Mouse (Mus musculus) cerebellum, adult 18-20 months (tissue): ENCODE results near the gene Samd8.
A peak's percentile ranks its signal among the peaks of the same experiment; 100 is the strongest.

Source experiments
- DNase-seq, 2 experiments: peaks; one replicate each; pipeline ENCODE4 v3.0.0; 2021

Gene Samd8

DNA sequence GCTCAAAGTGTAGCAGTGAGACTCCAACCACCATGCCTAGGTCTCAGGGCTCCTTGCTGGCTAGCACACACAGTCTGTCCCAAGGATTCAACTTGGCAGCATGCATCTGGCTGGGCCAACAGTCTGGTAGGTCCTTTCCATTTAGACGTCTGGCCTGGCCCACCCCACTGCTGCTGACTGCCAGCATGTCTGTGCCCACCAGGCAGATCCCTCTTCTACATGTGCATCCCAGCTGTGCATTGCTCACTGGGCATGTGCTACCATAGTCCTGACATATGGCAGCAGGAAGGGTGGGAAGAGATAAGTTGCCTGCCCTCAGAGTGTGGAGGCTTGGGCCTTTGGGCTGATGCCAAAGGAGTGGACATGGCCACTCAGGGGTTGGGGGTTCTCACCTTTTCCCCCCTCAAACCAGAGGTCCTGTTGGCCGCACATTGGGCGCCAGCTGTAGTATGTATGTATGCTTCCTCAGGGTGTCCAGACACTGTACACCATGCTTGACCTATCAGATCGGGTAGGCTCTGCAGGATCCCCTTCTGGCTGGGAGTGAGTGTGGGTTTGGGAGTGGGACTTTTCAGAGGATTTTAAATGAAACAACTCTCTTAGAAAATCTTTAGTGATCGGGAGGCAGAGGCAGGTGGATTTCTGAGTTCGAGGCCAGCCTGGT, 52.3 kb downstream of the Samd8 start:
- DNase-seq = no peak

DNA sequence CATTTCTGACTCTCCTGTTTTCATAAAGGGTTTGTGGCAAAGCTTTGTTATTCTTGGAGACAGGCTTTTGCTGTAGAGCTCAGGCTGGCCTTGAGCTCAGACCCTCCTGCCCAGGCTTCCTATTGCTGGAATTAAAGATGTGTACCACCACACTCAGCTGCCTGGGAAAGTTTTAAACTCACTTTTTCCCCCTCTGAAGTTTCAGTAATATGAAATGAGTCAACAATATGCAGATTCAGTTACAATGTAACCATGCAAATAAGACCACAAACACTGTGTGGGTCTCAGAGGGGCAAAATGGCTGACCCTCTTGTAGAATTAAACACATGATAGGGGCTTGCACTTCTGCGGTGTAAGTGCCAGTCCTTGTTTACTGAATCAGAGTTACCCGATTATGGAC, 55.9 kb downstream of the Samd8 start:
- DNase-seq = no peak

DNA sequence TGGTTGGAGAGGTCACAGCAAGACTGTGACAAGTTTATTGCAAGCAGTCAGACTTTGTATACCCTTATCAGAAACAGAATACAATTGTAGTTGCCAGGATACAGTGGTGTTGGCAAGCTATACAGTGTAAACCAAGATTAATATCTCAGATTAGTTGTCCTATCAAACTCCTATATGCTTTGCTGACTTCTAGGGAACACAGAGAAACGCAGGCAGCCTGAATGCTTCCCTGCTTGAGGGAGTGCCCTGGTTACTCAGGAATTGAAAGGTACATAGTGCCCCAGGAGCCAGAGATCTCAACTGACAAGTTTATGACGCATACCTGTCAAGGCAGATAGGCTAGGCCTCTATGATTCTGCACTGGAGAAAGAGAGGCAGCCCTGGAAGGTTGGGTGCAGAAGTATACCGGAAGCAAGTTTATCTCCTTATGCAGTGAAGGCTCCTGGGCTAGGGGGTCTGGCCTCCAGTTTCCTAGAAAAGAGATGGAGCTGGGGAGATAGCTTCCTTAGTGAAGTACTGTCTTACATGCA, 56.4 kb downstream of the Samd8 start:
- DNase-seq = no peak

DNA sequence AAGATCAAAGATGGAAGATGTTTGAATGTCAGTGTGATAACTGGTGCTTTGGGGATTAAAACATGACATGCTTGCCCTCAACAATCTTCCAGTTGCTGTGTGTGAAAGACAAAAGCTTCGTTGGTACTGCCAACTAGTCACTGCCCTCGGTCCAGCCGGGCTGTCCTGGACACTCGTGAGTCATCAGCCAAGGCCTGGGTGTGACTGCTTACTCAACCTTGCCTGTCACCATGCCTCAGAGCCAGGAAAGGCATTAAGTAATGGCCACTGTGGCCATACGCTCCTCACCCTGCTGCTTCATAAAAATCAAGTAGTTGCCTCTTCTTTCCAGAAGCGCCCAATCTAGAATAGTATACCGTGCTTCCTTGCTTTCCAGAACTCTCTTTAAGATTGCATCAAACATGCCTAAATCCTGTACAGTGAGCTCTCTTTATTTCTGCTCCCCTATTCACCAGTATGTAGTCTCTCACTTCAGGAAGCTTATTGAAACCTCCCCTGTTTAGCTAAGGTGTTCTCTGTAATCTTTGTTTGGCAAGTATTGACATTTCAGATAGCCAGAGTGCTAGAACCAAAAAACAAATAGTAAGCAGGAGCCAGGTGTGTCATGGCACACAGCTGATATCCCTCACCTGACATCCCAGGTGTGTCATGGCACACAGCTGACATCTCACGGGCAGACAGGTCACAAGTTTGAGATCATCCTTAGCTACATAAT, 58.0 kb downstream of the Samd8 start:
- no peak for DNase-seq

DNA sequence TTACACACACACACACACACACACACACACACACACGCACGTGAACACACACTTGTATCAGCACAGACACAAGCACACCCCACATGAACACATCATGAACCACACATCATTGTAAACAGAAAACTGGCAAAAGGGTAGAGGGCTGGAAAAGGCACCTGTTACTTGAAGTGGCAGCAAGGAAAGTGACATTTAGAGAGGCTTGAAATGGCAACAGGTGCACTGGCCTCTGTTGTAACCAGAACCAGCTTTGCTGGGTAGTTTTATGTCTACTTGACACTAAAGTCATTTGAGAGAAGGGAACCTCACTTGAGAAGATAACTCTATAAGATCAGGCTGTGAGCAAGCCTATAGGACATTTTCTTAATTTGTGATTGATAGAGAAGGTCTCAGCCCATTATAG, 59.1 kb downstream of the Samd8 start:
- no peak for DNase-seq

DNA sequence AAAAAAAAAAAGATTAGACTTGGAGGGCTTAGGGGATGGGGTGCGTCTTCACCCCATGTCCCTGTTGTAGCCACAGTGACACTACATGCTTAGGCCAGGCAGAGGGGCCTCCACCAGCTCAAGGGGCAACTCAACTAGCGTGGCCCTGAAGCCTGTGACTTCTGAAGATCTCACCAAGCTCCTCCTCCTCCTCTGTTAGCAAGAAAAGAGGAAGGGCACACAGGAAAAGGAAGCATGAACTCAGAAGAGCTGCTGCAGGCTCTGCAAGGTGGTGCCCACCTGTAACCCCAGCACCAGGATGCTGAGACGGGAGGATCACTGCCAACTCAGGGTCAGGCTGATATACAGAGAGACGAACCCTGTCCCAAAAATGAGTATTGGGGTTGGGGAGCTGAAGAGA, 61.0 kb downstream of the Samd8 start:
- DNase-seq = no peak

DNA sequence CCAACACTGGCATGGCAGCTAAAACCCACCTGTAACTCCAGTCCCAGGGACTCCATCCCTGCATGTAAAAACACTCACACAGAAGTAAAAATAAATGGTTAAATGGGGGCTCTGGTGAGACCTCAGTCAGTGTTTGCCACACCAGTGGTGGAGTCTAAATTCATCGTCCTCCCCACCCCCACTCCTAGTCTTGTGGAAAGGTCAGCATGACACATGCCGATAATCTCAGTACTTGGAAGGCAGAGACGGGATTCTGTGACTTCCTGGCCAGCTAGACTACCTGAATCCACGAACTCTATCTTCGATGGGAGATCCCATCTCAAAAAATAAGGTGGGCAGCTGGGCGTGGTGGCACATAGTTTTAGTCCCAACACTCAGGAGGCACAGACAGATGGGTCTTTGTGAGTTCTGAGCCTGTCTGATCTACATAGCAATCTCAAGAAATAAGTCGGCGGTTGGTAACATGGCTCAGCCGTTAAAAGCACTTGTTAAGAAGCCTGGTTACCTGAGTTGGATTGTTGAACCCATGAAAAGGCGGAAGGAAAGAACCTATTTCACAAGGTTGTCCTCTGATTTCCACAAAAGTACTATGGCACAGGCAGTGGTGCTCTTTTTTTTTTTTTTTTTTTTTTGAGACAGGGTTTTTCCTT, 61.5 kb downstream of the Samd8 start:
- DNase-seq = no peak

DNA sequence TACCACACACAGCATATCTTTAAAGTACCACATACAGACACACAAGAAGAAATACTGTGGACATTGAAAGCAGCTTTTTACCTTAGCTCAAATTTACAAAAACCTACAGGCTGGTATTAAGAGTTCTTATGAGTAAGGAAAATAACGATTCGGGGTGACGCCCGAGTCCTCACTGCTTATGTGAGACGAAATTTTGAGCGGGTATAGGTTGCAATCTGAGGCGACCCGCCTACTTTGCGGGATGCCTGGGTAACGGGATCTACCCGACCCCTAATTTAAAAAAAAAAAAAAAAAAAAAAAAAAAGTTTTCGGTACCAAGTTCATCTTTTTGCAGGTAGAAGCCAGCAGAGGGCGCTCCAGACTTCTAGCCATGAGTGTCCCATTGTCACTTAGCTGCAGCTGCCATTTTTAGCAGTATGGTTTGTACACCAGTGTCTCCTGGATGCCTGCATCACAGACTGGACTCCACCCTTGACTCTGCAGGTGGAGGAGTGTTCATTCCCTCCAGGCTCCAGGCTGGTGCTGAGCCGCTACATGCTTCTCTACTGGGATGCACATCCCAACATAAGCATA, 62.3 kb downstream of the Samd8 start:
- DNase-seq = peak; percentile 75 to 79

DNA sequence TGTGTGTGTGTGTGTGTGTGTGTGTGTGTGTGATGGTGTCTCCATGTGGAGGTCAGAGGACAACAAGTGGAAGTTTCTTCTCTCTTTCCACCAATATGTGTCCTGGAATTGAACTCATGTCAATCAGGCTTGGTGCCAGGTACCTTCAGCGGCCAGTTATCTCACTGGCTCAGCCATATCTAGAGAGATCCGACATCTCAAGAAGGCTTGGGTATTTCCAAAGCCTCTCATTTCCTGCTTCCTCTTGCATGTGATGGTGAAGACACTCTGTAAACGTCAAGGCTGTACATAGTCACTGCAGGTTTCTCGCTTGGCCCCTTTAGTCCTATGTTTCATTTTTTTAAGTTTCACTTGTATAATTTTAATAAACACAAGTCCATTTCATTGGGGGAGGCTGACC, 62.9 kb downstream of the Samd8 start:
- DNase-seq = no peak

DNA sequence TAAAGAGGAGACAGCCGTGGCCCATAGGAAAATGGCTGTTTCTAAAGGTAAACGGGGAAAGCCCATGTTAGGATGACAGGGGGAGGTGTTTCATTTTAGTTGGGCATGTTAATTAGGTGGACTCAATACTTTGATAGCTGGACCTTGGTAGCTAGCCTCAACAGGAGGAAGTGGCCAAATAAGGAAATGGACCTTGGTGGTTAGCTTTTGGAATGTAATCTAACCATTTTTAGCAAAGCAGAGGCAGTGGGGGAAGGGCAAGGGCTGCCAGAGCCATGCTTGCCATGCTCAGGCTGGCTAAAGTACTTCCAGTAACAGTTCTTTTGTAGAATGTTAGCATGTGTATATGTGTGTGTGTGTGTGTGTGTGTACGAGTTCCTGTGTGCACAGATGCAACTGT, 63.5 kb downstream of the Samd8 start:
- DNase-seq = no peak

DNA sequence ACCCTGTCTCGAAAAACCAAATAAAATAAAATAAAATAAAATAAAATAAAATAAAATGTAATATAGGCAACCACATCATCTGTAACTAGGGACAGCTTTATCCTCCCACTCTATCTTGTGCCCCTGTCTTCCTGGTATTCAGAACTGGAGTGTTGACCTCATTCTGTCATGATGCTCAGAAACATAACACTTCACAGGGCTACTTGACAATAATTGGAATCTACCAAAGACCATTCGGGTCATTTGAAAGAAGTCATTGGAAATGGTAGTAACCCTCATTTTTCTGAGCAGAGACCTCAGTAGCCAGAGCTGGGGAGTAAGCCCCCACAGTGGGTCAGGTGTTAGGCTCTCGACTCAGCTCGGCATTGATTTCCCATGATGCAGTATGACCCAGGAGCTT, 64.3 kb downstream of the Samd8 start:
- no peak for DNase-seq

DNA sequence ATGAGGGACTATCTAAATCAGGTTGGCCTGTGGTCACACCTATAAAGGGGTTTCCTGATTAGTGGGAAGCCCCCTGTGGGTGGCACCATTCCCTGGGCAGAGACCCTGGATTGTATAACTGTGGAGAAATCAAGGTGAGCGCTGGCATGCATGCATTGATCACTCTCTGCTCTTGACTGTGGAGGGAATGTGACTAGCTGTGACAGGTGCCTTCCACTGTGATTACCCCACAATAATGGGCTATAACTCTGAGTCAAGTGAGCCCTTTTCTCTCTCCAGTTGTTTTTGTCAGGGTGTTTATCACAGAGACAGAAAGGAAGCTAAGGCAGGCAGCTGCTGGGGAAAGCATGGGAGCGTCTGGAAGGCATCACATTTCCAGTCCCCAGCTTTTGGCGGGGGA, 65.9 kb downstream of the Samd8 start:
- no peak for DNase-seq

DNA sequence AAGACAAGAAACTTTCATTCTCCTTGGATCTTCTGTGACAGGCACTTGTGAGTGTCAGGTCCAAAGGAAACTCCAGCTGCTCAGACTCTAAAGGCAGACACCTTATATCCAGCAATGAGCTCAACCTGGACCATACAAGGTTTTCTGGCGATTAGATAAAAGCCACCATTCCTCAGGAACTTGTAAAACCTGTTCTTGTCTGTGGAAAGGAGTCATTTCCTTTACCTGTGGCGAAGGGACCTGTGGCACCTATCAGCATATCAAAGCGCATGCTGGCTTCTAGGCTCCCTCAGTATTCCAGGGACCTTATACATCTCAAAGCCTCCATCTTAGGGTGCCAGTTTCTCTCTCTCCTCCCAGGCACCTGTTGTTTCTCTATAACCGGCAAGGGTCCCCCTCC, 67.1 kb downstream of the Samd8 start:
- DNase-seq = no peak

DNA sequence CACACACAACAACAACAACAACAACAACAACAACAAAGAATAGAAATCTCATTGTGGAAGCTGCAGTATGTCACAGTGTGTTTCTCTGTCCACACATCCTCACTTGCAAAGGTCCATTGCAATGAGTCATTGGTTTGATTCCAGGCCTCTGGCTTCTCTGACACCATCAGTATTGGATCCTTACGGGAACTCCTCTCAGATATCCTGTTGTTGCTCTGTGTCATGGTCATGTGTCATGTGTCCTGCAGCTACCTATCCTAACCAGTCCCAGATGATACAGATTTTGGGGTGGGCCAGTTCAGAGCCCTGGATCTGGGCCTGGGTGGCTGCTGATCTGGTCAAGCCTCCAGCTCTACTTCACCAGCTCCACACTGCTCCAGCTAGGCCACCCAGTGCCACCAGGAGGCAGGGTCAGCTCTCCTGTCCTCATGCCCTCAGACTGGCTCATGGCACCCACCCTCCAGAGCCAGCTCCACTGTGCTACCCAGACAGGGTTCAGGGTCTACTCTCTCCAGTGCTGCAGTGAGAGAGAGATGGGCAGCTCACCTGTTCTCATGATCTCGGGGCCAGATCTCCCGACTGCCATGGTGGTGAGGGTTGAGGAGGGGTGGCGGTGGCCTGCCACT, 70.7 kb downstream of the Samd8 start:
- no peak for DNase-seq

DNA sequence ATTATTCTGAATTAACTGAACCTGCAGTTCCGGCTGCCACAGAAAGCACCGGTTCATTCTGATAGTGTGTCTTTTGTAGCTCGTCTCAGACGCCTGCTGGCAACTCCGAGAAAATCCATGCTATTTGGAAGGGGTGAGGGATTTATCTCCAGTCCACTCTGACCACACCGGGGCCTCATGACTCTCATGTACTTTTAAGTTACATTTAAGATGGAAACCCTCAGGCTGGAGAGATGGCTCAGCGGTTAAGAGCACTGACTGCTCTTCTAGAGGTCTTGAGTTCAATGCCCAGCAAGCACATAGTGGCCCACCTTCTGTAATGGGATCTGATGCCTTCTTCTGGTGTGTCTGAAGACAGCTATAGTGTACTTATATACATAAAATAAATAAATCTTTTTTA, 72.0 kb downstream of the Samd8 start:
- DNase-seq = no peak

DNA sequence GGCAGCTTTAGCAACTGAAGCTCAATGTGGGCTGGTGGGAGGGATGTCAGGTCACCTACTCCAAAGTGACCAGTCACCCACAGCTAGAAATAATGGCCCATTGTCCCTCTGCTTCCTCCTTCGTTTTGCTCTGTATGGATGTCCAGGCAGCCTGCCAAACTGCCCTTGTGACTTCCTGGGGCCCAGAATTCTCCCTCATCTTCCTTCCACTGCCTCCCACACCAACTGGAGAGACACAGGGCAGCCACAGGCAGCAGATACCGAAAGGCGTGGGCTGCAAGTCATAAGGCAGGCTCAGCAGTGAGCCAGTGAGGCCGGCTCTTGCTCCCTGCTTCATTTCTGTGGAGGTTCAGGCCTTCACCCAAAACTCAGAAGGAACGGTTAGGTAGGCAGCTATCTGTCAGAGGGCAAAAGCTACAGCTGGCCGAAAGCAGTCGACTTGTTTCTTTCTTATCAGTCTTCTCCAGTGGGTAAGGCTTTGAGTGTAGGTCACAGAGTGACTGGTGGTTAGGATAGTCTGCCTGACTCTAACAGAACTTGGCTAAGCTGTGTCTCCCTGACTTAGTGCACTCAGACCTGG, 72.6 kb downstream of the Samd8 start:
- peak; percentile 60 to 63 for DNase-seq

DNA sequence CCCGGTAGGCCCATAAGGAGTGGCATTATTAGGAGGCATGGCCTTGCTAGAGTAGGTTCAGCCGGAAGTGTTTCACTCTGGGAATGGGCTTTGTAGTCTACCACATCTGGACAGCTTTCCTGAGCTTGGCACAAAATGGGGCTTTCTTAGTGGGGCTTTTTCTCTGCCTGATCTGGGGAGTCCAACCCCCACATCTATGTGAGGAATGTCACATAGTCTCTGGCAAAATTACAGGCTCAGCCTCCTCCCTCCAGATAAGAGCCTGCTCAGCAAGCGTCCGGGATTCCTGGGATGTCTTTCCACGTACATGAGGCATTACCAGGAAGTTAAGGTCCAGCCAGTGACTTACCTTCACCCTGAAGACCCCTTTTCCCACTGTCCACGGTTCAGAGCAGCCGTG, 73.6 kb downstream of the Samd8 start:
- DNase-seq = no peak

DNA sequence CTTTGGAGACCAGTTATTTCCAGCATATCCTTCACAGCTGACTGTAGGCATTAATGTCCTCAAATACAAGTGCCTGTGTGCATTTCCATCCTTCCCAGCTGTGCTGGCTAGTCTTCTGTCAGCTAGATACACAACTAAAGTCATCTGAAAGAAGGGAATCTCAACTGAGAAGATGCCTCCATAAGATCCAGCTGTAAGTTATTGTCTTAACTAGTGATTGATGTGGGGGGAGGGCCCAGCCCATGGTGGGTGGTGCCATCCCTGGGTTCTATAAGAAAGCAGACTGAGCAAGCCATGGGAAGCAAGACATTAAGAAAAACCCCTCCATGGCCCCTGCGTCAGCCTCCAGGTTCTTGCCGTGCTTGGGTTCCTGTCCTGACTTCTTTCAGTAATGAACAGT, 74.6 kb downstream of the Samd8 start, which contains the start of gene Vdac2:
Vdac2 (plus strand) TSS at position 301 of the 400 bp plus-strand sequence.
- DNase-seq = no peak

DNA sequence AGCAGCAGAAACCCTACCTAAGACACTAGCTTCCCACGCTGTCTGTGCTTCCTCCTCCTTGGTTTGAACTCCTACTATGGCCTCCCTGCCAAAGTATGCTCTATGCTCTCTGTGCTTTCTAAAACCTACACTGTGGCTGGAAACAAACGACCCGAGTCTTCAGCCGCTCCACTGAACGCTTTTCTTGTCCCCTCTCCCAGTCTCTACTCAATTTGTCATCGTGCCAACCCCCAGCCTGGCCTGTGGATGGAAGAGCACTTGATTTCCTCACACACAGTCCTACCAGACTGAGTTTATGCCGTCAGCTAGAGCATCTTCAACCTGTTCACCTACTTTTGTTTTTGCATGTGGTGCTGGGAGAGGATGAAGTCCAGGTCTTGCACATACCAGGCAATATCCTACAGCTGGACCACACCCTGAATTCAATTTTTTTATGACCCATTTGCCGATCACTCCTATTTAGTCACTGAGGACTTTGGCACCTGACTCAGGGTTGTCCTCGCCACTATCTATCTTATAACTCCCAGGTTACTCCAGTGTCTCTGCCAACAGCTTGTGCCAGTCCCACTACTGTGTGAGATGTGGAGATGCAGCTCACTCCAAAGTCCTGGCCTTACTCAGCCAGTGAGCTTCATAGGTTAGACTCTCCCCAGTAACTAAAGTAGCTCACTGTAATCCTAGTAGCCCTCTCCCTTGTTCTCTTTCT, 75.6 kb downstream of the Samd8 start:
- no peak for DNase-seq

DNA sequence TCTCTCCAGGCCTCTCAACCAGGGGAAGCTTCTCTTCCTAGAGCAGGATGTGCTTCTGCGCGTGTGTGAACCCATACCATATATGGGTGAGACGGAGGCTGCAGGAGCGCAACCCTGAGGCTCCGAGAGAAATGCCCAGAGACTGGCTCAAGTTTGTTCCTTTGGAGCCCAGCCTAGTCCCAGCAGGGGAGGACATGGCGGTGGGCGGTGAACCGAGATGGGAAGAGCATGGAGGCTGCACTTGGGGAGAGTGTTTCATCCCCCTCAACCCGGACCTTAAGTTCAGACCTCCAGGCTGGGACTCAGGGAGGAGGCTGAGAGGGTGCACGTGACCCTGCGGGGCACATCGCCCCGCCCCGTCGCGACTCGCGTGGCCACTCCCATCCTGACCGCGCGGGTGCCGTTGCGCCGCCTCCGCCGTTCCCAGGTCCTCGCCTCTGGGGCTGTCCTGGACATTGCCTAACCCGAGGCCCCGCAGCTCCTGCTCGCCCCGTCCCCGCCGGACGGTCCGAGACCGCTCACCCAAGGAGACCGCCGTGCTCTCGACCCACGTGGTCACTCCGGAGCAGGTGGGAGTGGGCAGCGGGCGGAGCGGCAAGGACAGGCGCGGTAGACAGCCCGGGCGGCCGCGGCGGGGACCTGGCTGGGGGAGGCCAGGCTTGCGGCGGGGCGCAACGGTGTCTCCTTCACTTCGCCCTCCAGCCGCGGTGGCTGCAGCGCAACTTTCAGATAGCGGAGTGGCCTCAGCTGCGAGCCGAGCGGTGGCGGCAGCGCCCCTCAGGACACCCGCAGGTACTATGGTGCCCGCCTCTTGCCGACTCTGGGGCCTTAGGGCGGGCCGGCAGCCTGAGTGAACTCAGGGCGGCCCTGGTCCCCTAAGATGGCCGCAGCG, 80.8 kb downstream of the Samd8 start:
- peak; percentile 96 to 98 for DNase-seq

DNA sequence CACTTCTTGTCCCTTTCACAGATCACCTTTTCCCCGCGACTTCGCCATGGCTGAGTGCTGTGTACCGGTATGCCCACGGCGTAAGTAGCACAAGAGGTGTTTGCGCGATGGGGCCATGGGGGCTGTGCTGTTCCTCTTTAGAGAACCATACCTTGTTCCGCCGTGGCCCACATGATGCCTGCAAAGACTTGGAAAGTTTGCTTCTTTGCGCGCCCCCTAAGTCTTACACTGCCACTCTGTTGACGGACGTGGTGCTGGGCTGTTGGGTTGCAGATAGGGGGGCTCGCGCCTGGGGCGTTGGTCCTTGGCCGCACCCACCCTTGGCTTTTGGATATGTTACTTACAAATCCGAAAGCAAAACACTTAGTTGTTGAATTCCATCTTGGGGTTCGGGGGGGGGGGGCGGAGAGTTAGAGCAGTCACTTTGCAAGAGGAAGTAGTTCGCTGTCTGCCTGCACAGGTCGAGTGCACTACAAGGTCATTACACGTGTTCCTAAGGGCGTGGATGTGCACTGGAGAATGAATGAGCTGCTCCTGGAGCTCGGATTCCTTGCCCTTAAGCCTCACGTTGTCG, 81.6 kb downstream of the Samd8 start:
- DNase-seq = no peak
